Mouse (Mus musculus) kidney, postnatal 25 days (tissue): Measurements from ENCODE around the gene Suv39h2.

ENCODE experiments used
- DNase-seq, 2 experiments: peaks; one replicate each; pipeline ENCODE4 v3.0.0; 2021; ENCODE audit warnings: mixed read lengths in 2 of 2

The Suv39h2 gene

GRCm38 (mm10) chr2:3422548-3422947 is 52.3 kb downstream of the Suv39h2 start, which contains the start of gene Meig1:
Gene Meig1 (minus strand): TSS chr2:3422648.
- no peak for DNase-seq

GRCm38 (mm10) chr2:3420157-3420556 is 54.7 kb downstream of the Suv39h2 start:
- DNase-seq, result no peak

GRCm38 (mm10) chr2:3418883-3419431 is 55.9 kb downstream of the Suv39h2 start:
- peak; percentile 98 for DNase-seq

- no peak for DNase-seq
These were observed 59.2 kb downstream of the Suv39h2 start for GRCm38 (mm10) chr2:3415676-3416075.

- DNase-seq, result peak; percentile 62 to 81
These were observed 60.6 kb downstream of the Suv39h2 start for GRCm38 (mm10) chr2:3414241-3414640.

GRCm38 (mm10) chr2:3407756-3408155 is 67.1 kb downstream of the Suv39h2 start:
- DNase-seq, result no peak

- DNase-seq, result no peak
These were observed 68.8 kb downstream of the Suv39h2 start for GRCm38 (mm10) chr2:3405981-3406380.
